Comparison of ENCODE assay signal across 26 mouse cellular contexts in the genomic region with DNA sequence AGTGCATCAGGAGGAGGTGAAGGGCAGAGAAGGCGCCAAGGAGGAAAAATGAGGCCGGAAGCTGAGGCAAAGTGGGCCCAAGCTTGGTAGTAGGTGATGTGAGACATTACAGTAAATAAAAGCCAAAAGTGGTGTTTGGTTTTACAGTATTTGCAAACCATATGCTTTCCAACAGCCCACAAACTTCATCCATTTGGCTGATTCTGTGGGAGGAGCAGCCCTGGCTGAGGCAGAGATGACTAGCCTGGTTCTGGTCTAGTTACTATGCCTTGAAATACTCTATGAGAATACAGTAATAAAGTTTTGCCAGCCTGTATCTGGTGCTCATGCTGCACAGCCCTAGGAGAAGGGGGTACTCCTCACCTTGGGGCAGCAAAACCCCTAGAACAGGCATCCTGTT. TPM values are rescaled to one million over a fixed set of nuclear protein-coding genes. Genes with fewer than 3 reads are reported as not detected.
"Had no signal": no experiment of that assay in that cellular context is flagged by ENCODE, and none has a peak within 500 bp of the region (broad histone marks: within the 10 kb centered on the region; RNA-seq: fewer than 3 reads in every experiment).

No protein-coding gene starts in this region.

- DNase-seq: forebrain, postnatal 0 days; gastrocnemius, postnatal 14 days; gastrocnemius, postnatal 36 days; heart, adult 11 months; heart, adult 2 months; heart, postnatal 14 days; heart, postnatal 36 days; kidney, adult 18-20 months; kidney, adult 8-10 months; kidney, postnatal 10 days; kidney, postnatal 25 days; kidney, postnatal 4 days; liver had no signal

- ATAC-seq: hindbrain, embryonic 16.5 days; inflammation-experienced regulatory T-cells, adult 6 months; intestine, embryonic 15.5 days; intestine, postnatal 0 days had no signal

- H3K9ac ChIP-seq: forebrain, postnatal 0 days; heart, embryonic 13.5 days; heart, embryonic 15.5 days; hindbrain, embryonic 14.5 days; intestine, embryonic 15.5 days; limb, embryonic 12.5 days had no signal

- H3K9me3 ChIP-seq: heart, embryonic 13.5 days; heart, embryonic 15.5 days; intestine, embryonic 15.5 days; limb, embryonic 10.5 days; limb, embryonic 12.5 days had no signal

- H3K4me3 ChIP-seq: heart, adult 2 months; heart, embryonic 13.5 days; heart, embryonic 15.5 days; intestine, embryonic 15.5 days; layer of hippocampus, adult 2 months; left cerebral cortex, adult 2 months; limb, embryonic 10.5 days; limb, embryonic 12.5 days had no signal

- H3K4me1 ChIP-seq: heart, embryonic 15.5 days; intestine, embryonic 15.5 days; limb, embryonic 12.5 days had no signal

- H3K36me3 ChIP-seq: heart, embryonic 13.5 days; heart, embryonic 15.5 days; intestine, embryonic 15.5 days; limb, embryonic 10.5 days; limb, embryonic 12.5 days had no signal

- H3K27me3 ChIP-seq: intestine, embryonic 15.5 days; limb, embryonic 12.5 days had no signal

- H3K4me2 ChIP-seq: heart, embryonic 11.5 days; heart, embryonic 13.5 days; heart, embryonic 15.5 days; hindbrain, embryonic 14.5 days; intestine, embryonic 15.5 days; limb, embryonic 12.5 days; liver, embryonic 11.5 days had no signal

- H3K27ac ChIP-seq: heart, adult 2 months; heart, embryonic 13.5 days; heart, embryonic 15.5 days; hindbrain, embryonic 14.5 days; intestine, embryonic 15.5 days; layer of hippocampus, adult 2 months; left cerebral cortex, adult 2 months; limb, embryonic 10.5 days; limb, embryonic 12.5 days had no signal

RNA-seq across cellular contexts. Expression of gene Fam83f, which starts 21.2 kb away (rescaled TPM):
- polyA plus RNA-seq: inflammation-experienced regulatory T-cells, adult 6 months had no signal
